Mouse (Mus musculus): ENCODE measurements around the gene Gm21680.
"Not testable (repeated sequence)": the region's sequence is repeated elsewhere in the genome, so short reads cannot be mapped to it uniquely, and the experiment has no call there.

Gene Gm21680

DNA sequence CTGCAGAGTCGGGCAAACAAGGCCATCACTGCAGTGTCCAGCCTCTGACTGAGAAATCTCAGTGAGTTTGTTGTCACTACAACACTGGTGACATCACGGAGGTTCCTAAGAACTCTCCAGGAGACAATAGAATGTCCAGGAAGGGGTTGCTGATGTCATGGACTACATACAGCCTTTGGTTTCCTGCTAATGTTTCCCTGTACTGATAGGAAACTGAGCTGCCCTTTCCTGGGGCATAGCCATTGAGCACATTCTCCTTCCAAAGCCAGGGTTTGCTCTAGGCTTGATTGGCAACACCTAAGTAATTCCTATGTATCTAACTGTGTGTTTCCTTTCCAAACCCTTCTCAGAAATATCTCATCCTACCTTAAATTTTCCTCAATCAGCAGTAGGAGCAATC lies at the start of gene Gm21680:
Gene Gm21680 (minus strand): TSS at position 101 of the 400 bp plus-strand sequence.
- TF ChIP-seq GATA4 (IDR thresholded peaks at IDR 0.05; ENCODE audit: insufficient replicate concordance, low read length): not testable (repeated sequence)

DNA sequence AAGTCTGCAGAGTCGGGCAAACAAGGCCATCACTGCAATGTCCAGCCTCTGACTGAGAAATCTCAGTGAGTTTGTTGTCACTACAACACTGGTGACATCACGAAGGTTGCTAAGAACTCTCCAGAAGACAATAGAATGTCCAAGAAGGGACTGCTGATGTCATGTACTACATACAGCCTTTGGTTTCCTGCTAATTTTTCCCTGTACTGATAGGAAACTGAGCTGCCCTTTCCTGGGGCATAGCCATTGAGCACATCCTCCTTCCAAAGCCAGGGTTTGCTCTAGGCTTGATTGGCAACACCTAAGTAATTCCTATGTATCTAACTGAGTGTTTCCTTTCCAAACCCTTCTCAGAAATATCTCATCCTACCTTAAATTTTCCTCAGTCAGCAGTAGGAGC lies 32.2 kb upstream of the Gm21680 start, which contains the start of gene Gm1979:
Gene Gm1979 (minus strand): TSS at position 101 of the 400 bp plus-strand sequence.
- TF ChIP-seq GATA4 (IDR thresholded peaks at IDR 0.05; ENCODE audit: insufficient replicate concordance, low read length): not testable (repeated sequence)

DNA sequence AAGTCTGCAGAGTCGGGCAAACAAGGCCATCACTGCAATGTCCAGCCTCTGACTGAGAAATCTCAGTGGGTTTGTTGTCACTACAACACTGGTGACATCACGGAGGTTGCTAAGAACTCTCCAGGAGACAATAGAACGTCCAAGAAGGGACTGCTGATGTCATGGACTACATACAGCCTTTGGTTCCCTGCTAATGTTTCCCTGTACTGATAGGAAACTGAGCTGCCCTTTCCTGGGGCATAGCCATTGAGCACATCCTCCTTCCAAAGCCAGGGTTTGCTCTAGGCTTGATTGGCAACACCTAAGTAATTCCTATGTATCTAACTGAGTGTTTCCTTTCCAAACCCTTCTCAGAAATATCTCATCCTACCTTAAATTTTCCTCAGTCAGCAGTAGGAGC lies 16.1 kb upstream of the Gm21680 start, which contains the start of gene Gm21698:
Gene Gm21698 (minus strand): TSS at position 101 of the 400 bp plus-strand sequence.
- TF ChIP-seq GATA4 (IDR thresholded peaks at IDR 0.05; ENCODE audit: insufficient replicate concordance, low read length): not testable (repeated sequence)

DNA sequence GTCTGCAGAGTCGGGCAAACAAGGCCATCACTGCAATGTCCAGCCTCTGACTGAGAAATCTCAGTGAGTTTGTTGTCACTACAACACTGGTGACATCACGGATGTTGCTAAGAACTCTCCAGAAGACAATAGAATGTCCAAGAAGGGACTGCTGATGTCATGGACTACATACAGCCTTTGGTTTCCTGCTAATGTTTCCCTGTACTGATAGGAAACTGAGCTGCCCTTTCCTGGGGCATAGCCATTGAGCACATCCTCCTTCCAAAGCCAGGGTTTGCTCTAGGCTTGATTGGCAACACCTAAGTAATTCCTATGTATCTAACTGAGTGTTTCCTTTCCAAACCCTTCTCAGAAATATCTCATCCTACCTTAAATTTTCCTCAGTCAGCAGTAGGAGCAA lies 18.1 kb downstream of the Gm21680 start, which contains the start of gene Gm21671:
Gene Gm21671 (minus strand): TSS at position 101 of the 400 bp plus-strand sequence.
- not testable (repeated sequence) for TF ChIP-seq GATA4 (IDR thresholded peaks at IDR 0.05; ENCODE audit: insufficient replicate concordance, low read length)

DNA sequence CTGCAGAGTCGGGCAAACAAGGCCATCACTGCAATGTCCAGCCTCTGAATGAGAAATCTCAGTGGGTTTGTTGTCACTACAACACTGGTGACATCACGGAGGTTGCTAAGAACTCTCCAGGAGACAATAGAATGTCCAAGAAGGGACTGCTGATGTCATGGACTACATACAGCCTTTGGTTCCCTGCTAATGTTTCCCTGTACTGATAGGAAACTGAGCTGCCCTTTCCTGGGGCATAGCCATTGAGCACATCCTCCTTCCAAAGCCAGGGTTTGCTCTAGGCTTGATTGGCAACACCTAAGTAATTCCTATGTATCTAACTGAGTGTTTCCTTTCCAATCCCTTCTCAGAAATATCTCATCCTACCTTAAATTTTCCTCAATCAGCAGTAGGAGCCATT lies 30.2 kb downstream of the Gm21680 start, which contains the start of gene Gm21663:
Gene Gm21663 (minus strand): TSS at position 101 of the 400 bp plus-strand sequence.
- TF ChIP-seq GATA4 (IDR thresholded peaks at IDR 0.05; ENCODE audit: insufficient replicate concordance, low read length): not testable (repeated sequence)

All from liver, adult (tissue).